Mouse (Mus musculus) forebrain, embryonic 15.5 days (tissue): ENCODE measurements around the gene Dlg1. TPM values are rescaled to one million over a fixed set of nuclear protein-coding genes. Genes with fewer than 3 reads are reported as not detected.
A peak's percentile ranks its signal among the peaks of the same experiment; 100 is the strongest.

ENCODE experiments used
- ATAC-seq: fragments of 200-750 bp; cut with Nextera tagmentation; replicated peaks from 2 replicates; pipeline ENCODE4 v1.8.0; 2017; ENCODE audit warnings: mild to moderate bottlenecking, moderate TSS enrichment, moderate library complexity
- H3K27ac ChIP-seq: fragments of 300-500 bp; sonication (generic); replicated peaks from 2 replicates; pipeline ENCODE4 v1.5.1; 2015; ENCODE audit warnings: mild to moderate bottlenecking, inconsistent platforms
- H3K27me3 ChIP-seq: fragments of 300-500 bp; sonication (generic); 2 replicates; pipeline ENCODE4 v1.6.1; 2015; ENCODE audit warnings: inconsistent platforms
- H3K36me3 ChIP-seq: fragments of 300-500 bp; sonication (generic); 2 replicates; pipeline ENCODE4 v1.6.1; 2015; ENCODE audit warnings: mild to moderate bottlenecking, inconsistent platforms
- H3K4me1 ChIP-seq: fragments of 300-500 bp; sonication (generic); 2 replicates; pipeline ENCODE4 v1.6.1; 2015; ENCODE audit warnings: inconsistent platforms
- H3K4me2 ChIP-seq: fragments of 300-500 bp; sonication (generic); replicated peaks from 2 replicates; pipeline ENCODE4 v1.6.1; 2015; ENCODE audit warnings: mild to moderate bottlenecking, inconsistent platforms
- H3K4me3 ChIP-seq: fragments of 300-500 bp; sonication (generic); 2 replicates; pipeline ENCODE4 v1.5.1; 2015; ENCODE audit warnings: mild to moderate bottlenecking, inconsistent platforms
- H3K9ac ChIP-seq: fragments of 300-500 bp; sonication (generic); replicated peaks from 2 replicates; pipeline ENCODE4 v1.6.1; 2015; ENCODE audit warnings: mild to moderate bottlenecking, inconsistent platforms
- H3K9me3 ChIP-seq: fragments of 300-500 bp; sonication (generic); 2 replicates; pipeline ENCODE4 v1.6.1; 2016; ENCODE audit warnings: inconsistent platforms
- WGBS: fragments of 180-500 bp; shearing (Covaris S2); methylation state at CpG from one replicate; pipeline ENCODE4 v1.1.7; 2015; ENCODE audit warnings: mixed read lengths; 5-methylcytosine and 5-hydroxymethylcytosine counted together
- polyA plus RNA-seq: library from polyadenylated mRNA; unstranded; fragments of >200 nt; fragmentation: Nextera tagmentation; extraction: Ambion mirVana; gene quantifications from 2 replicates; pipeline ENCODE4 v1.2.1, GENCODE M21; 2015

Dlg1 gene
- polyA plus RNA-seq, 1 experiment from 2014 or later: 20.9 TPM

DNA sequence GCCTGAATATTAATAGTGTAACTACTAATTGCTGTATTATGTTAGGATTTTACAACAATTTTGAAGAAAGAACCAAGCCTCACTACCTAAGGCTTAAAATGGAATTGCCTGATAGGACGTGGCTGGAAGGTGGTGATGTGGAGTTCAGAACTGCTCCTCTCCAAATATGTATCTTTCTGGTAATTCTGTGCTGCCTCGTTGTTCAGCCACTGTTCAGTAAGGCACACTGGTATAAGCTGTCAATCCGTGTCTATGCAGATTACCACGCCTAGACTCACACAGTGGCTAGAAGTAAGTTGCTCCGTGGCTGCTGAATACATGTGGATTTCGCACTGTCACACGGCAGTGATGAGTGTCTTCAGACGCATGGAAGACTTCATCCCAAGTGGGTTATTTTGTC, 210.5 kb downstream of the Dlg1 start:
- Histone ChIP-seq H3K4me1 (peaks cover 7% of the 10 kb centered on the region; the same call in 1 of the 2 replicates), H3K4me2 (no peak overlapping the region), H3K27ac (no peak overlapping the region), H3K27me3 (no peaks in the 10 kb centered on the region), H3K9ac (no peak overlapping the region), H3K9me3 (no peaks in the 10 kb centered on the region), H3K4me3 (no peak overlapping the region), H3K36me3 (peaks cover 15% of the 10 kb centered on the region)
- ATAC-seq: no peak
- 92% methylated on average over 8 of the region's 8 CpGs for WGBS

DNA sequence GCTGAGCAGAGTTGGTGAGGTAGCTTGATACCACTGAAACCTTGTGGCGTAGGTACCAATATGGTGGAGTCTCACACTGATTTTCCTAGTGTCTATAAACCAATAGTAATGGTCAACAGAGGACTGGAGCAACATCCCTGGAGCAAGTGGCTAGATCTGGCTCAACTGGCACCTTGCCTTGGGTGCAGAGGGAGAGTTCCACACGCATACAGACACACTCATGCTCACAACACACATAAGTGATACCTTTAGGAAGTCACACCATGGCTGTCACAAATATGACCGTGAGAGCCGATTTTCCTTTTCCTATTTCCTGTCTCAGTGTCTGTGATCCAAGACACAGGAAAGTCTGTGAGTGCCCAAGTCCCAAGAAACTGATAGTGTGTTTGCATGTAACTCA, 212.1 kb downstream of the Dlg1 start:
- 96% methylated on average over 4 of the region's 4 CpGs for WGBS
- H3K36me3 ChIP-seq: peaks cover 15% of the 10 kb centered on the region
- H3K4me2 ChIP-seq: no peak overlapping the region
- peak overlapping the region; percentile 68; the same call in 1 of the 2 replicates for H3K27ac ChIP-seq
- no peak for ATAC-seq
- H3K27me3 ChIP-seq: no peaks in the 10 kb centered on the region
- H3K9ac ChIP-seq: no peak overlapping the region
- H3K9me3 ChIP-seq: no peaks in the 10 kb centered on the region
- peaks cover 7% of the 10 kb centered on the region; the same call in 1 of the 2 replicates for H3K4me1 ChIP-seq
- H3K4me3 ChIP-seq: no peak overlapping the region

DNA sequence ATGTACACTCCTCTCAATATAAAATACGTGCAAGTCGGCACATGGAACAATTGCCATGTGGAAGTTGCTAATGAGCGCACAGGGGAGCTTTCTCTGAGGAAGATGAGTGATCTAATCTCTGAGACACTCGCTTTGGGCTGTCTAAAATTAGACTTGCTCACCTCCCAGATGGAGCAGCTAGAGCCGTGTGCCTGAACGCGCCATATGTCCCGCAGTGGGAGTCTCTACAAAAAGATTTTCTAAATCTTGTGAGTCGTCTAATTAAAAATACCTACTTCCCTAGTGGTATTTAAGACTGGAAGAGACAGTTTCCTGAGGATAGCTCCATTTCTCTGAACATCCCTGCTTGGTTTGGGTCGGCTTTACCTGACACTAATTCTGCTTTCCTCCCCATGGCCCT, 213.1 kb downstream of the Dlg1 start:
- H3K4me1 ChIP-seq: peaks cover 7% of the 10 kb centered on the region; the same call in 1 of the 2 replicates
- no peak overlapping the region for H3K4me3 ChIP-seq
- WGBS: 61% methylated on average over 10 of the region's 10 CpGs
- no peaks in the 10 kb centered on the region for H3K27me3 ChIP-seq
- H3K36me3 ChIP-seq: peaks cover 14% of the 10 kb centered on the region
- H3K9me3 ChIP-seq: no peaks in the 10 kb centered on the region
- no peak overlapping the region for H3K9ac ChIP-seq
- H3K27ac ChIP-seq: peak overlapping the region; percentile 68
- no peak overlapping the region for H3K4me2 ChIP-seq
- no peak; the same call in 1 of the 2 replicates for ATAC-seq

DNA sequence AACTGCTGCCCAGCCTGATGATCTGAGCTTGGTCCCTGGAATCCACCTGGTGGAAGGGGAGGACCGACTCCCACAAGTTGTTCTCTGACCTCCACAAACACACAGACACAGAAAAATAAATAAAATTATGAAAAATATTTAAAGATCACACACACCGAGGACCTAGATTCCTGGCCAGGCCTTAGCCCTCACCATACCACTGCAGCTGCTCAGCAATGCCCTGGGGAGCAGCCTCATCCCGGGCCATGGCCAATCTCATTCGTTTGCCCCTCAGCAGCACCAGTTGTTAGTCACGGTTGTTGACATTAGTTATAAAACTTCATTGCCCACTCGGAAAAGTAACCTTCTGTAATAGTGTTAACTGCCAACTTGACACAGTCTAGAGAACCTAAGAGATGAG, 214.8 kb downstream of the Dlg1 start:
- H3K27me3 ChIP-seq: no peaks in the 10 kb centered on the region
- ATAC-seq: no peak
- peaks cover 7% of the 10 kb centered on the region; the same call in 1 of the 2 replicates for H3K4me1 ChIP-seq
- H3K9ac ChIP-seq: no peak overlapping the region
- H3K27ac ChIP-seq: no peak overlapping the region
- no peaks in the 10 kb centered on the region for H3K9me3 ChIP-seq
- no peak overlapping the region for H3K4me3 ChIP-seq
- H3K36me3 ChIP-seq: peaks cover 10% of the 10 kb centered on the region
- H3K4me2 ChIP-seq: no peak overlapping the region
- 80% methylated on average over 6 of the region's 6 CpGs for WGBS

DNA sequence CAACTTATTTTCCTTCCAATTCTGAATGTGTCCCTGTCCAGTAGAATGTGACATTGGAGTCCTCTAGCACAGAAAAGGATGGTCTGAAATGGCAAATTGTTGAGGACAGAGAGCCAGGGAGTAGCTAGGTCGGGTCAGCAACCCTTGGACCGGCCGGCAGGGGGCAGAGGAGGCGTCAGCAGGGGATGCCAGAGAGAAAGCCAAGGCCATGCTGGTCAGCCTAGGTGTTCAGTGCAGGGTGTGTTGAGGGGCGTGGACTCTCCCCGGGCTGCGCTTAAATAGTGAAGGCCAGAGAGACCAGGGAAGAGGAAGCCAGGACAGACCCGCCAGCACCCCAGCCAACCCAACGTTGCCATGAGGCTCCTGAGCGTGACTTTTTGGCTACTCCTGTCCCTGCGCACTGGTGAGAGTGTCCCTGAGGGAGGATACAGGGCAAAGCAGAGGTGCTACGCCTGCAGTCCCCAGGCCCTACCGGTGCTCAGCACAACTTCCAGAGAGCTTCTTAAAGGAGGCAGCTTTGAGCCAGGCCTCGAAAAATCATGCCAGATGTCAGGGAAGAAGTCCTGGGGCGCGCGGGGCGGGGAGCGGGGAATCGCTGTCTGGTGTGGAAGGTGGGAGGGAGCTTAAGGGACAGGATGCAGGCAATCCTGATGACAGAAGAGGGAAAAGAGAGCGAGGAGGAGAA, 215.5 kb downstream of the Dlg1 start, which contains the start of gene Meltf:
TSS of gene Meltf (plus strand) at position 238 of the 685 bp plus-strand sequence.
- no peaks in the 10 kb centered on the region for H3K27me3 ChIP-seq
- H3K9me3 ChIP-seq: no peaks in the 10 kb centered on the region
- H3K27ac ChIP-seq: no peak within 1 kb of the TSS
- 39% methylated on average over 21 of the region's 21 CpGs for WGBS
- H3K4me3 ChIP-seq: no peak within 1 kb of the TSS
- no peak within 1 kb of the TSS for H3K4me2 ChIP-seq
- H3K4me1 ChIP-seq: peaks cover 10% of the 10 kb centered on the region
- peaks cover 8% of the 10 kb centered on the region for H3K36me3 ChIP-seq
- no peak within 1 kb of the TSS for H3K9ac ChIP-seq
- no peak for ATAC-seq

DNA sequence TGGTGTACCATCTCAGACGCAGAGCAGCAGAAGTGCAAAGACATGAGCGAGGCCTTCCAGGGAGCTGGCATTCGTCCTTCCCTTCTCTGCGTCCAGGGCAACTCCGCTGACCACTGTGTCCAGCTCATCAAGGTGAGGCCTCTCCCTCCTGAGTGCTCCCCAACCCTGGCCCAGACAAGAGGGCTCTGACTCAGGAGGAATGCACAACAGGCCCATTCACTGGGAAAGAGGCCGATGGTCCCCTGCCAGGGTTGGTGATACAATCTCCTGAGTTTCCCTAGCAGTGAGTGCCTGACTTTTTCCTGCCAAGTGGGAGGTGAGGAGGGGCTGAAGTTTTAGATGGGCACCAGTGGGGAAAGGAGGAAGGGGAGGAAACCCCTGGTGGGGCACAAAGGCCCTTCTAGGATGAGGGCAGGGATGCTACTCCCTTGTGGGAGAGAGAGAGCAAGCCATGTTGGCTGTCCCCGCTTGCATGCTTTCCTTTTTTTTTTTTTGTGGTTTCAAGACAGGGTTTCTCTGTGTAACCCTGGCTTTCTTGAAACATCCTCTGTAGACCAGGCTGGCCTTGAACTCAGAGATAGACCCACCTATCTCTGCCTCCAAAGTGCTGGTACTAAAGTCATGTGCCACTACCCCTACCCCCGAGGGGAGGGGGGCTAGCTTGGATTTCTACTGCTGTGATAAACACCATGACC, 217.1 kb downstream of the Dlg1 start:
- Histone ChIP-seq H3K4me3 (no peak overlapping the region), H3K27ac (no peak overlapping the region), H3K4me2 (no peak overlapping the region), H3K27me3 (no peaks in the 10 kb centered on the region), H3K9me3 (no peaks in the 10 kb centered on the region), H3K9ac (no peak overlapping the region), H3K36me3 (no peaks in the 10 kb centered on the region), H3K4me1 (peaks cover 10% of the 10 kb centered on the region)
- WGBS: 82% methylated on average over 8 of the region's 8 CpGs
- ATAC-seq: no peak

- Histone ChIP-seq H3K27ac (no peak overlapping the region), H3K9ac (no peak overlapping the region), H3K27me3 (no peaks in the 10 kb centered on the region), H3K4me3 (no peak overlapping the region), H3K36me3 (no peaks in the 10 kb centered on the region), H3K4me1 (peaks cover 3% of the 10 kb centered on the region; the same call in 1 of the 2 replicates), H3K9me3 (no peaks in the 10 kb centered on the region), H3K4me2 (no peak overlapping the region)
- no peak for ATAC-seq
- 55% methylated on average over 9 of the region's 9 CpGs for WGBS
Measured at GRCm38 (mm10) chr16:31882381-31882908, 219.2 kb downstream of the Dlg1 start.

- WGBS: 70% methylated on average over 14 of the region's 14 CpGs
- ATAC-seq: no peak
Measured at GRCm38 (mm10) chr16:31883302-31883701, 220.1 kb downstream of the Dlg1 start.

DNA sequence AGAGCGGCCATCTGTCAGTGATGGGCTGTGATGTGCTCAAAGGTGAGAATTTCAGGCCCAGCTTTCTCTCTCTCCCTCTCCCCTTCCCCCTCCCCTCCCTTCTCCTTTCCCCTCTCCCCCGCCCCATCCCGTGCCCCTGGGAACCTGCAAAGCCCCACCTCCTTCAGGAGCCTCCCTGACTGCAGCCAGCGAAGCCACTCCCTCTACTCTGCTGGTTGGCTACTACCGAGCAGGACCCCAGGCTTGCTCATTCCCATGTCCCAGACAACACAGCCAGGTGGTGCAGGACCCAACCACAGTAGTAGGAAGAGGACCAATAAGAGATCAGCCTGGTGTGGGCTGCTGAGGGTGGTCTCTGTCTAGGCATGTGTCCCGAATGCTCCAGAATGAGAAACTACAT, 220.7 kb downstream of the Dlg1 start:
- H3K27me3 ChIP-seq: no peaks in the 10 kb centered on the region
- no peak for ATAC-seq
- WGBS: 16% methylated on average over 6 of the region's 6 CpGs
- no peaks in the 10 kb centered on the region for H3K36me3 ChIP-seq
- no peaks in the 10 kb centered on the region for H3K9me3 ChIP-seq
- no peak overlapping the region for H3K4me2 ChIP-seq
- no peak overlapping the region for H3K27ac ChIP-seq
- no peak overlapping the region for H3K9ac ChIP-seq
- H3K4me3 ChIP-seq: no peak overlapping the region
- peaks cover 3% of the 10 kb centered on the region; the same call in 1 of the 2 replicates for H3K4me1 ChIP-seq

More at GRCm38 (mm10) chr16:31883302-31883701, 220.1 kb downstream of the Dlg1 start:
- no peak overlapping the region for H3K4me3 ChIP-seq
- H3K9ac ChIP-seq: no peak overlapping the region
- H3K27me3 ChIP-seq: no peaks in the 10 kb centered on the region
- no peak overlapping the region for H3K27ac ChIP-seq
- H3K9me3 ChIP-seq: no peaks in the 10 kb centered on the region
- H3K36me3 ChIP-seq: no peaks in the 10 kb centered on the region
- H3K4me2 ChIP-seq: no peak overlapping the region
- peaks cover 3% of the 10 kb centered on the region; the same call in 1 of the 2 replicates for H3K4me1 ChIP-seq

- Histone ChIP-seq H3K9ac (no peak overlapping the region), H3K9me3 (no peaks in the 10 kb centered on the region), H3K27me3 (no peaks in the 10 kb centered on the region), H3K4me2 (no peak overlapping the region), H3K4me1 (no peaks in the 10 kb centered on the region), H3K4me3 (no peak overlapping the region), H3K27ac (no peak overlapping the region), H3K36me3 (no peaks in the 10 kb centered on the region)
- WGBS: 62% methylated on average over 7 of the region's 7 CpGs
- ATAC-seq: no peak
Measured at GRCm38 (mm10) chr16:31890907-31891306, 227.7 kb downstream of the Dlg1 start.

DNA sequence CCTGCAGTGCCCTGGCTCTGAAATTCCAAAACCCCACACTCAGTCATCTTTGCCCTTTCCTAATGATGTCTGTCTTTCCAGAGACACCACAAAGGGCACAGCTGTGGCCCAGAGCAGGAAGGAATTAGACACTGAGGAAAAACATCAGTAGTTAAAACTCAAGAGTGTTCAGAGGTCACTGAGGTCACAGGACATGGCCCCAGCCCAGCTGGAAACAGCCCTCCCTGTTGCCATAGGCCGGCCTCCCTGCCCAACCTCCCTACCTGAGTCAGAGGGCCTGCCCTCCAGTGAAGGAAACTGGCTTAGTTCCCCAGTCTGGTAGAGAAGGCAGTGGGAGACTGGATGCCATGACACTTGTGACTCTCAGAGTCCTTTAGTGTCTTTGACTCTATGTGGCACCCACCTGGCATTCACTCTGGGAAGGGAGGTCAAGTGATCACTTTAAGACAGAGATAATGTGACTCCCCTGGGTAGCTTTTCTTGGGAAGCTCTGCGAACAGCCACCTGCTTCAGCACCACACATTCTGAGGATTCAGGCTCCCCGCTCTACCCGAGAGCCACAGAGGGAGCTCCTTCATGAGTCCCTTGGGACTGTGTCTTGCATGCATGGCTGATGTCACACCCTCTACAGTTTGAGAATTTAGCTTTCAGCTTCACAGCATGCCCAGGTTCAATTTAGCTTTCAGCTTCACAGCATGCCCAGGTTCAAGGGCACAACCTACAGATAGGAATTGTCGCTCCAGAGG, 230.3 kb downstream of the Dlg1 start:
- no peak overlapping the region for H3K9ac ChIP-seq
- 67% methylated on average over 5 of the region's 5 CpGs for WGBS
- ATAC-seq: no peak
- H3K4me2 ChIP-seq: no peak overlapping the region
- no peak overlapping the region for H3K4me3 ChIP-seq
- peaks cover 21% of the 10 kb centered on the region for H3K4me1 ChIP-seq
- no peaks in the 10 kb centered on the region for H3K36me3 ChIP-seq
- H3K9me3 ChIP-seq: no peaks in the 10 kb centered on the region
- H3K27me3 ChIP-seq: no peaks in the 10 kb centered on the region
- H3K27ac ChIP-seq: no peak overlapping the region
